Mouse (Mus musculus): ENCODE results near the gene Lhpp. TPM values are rescaled to one million over a fixed set of nuclear protein-coding genes. Genes with fewer than 3 reads are reported as not detected.
"Not testable (repeated sequence)": the region's sequence is repeated elsewhere in the genome, so short reads cannot be mapped to it uniquely, and the experiment has no call there.

Gene Lhpp
- total RNA-seq, 2 experiments from 2014 or later = 12.5 to 13.2 TPM

DNA sequence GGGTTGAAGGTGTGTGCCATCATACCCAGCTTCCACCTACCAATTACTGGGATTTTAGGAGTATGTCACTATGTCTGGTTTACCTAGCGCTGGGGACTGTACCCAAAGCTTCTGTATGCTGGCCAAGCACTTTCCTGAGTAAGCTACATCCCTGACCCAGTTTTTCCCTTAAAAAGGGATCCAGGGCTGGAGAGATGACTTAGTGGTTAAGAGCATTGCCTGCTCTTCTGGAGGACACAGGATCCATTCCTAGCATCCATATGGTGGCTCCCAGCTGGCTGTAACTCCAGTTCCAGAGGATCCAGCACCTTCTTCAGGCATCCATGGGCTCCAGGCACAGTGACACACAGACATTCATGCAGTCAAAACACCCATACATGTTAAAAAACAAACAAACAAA lies 36.1 kb downstream of the Lhpp start:
- DNase-seq = no peak

DNA sequence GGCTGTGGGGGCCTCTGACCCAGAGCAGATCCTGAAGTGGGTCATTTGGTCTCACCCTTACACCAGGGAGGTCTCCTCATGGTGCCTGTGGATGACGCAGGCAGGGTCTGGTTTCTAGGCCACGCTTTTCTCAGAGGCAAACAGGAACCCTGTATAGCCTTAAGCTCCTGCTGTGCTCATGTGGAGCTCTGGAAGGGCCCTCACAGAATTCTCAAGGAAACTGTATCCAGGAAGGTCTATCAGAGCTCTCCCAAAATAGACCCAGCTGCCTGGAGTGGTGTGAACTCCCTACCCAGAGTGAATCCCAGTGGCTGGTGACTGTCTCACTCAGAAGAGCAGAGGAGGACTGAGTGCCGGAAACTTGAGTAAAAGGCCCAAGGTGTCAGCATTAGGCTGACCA lies 44.0 kb downstream of the Lhpp start:
- DNase-seq = peak; percentile 30

DNA sequence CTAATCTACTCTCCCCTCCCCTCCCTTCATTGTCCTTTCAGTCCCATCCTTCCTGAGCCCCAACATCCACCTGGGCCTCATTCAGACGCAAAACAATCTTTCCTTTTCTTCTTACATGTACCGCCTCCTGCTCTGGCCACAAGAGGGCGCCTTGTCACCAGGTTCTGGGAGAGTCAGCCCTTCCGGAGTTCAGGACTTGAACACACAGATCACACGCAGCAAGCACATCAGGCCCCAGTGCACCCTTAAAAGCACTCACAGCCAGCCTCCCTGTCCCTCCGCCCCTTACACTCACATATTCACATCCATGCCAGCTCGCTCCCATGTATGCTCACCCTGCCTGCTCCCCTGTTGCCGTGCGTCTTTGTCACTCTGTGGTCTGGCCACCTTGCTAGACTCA lies 45.6 kb downstream of the Lhpp start:
- DNase-seq = peak; percentile 75

DNA sequence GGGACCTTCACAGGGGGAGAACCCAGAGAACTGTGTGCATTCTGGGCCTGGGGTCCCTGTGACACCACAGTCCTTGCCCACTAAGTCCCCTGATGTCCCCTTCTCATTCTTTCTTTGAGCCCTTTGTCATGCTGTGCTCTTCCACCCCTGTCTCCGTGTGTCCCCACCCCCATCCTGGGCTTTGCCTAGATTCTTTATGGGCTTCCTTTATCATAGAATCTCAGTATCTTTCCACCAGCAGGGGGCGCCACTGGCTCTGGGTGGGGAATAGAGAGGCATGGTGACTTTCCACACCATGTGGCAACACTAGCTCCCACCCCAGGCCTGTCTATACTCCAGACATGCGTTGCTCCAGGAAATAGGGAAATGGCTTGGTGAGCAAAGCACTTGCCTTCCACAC lies 46.1 kb downstream of the Lhpp start:
- DNase-seq = peak; percentile 79

DNA sequence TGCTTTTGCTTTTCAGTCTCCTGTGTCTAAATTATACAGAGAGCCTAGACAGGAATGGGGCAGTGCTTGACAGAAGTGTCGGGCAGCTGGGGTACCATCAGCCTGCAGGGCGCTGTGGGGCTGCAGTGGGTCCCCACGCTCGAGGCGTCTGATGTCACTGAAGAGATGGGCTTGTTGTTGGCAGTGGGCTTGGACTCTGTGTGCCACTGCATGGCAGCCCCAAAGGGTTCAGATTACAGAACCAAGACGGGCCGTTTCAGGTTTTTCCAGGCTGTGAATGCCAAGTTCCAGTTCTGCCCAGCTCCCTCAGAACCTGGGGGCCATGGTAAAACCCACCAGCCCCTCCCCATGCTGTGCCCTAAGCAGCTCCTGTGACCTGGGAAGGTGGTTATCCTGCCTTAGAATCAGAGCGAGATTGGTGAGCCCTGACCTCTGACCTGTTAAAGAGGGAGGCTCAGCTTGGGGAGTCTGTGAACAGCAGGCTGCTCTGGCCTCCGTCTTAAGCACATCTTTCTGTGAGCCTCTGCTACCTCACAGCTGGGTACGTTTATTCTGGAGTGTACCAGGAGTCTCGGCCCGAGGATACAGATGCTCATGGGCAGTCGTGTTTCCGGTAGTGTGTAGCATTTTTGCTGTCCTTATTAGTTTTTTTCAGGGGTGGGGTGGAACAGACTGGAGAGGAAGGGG lies 47.1 kb downstream of the Lhpp start:
- DNase-seq = no peak

DNA sequence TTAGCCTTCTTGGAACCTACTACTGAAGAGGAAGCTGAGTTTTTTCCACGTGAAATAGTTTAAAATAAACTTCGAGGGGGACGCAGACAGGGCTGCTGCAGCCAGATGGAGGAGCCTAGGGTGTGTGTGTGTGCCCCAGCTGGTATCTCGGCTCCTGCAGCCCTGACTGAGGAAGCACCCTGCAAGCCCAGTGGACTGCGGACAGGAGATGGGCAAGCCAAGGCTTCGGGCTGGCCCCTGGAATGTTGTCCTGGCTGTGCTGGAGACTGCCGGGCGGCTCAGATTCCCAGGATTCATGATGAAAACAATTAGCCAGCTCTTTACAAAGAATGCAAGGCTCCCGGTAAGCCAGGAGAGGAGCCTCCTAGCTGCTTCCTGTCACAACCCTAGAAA lies 47.6 kb downstream of the Lhpp start:
- peak; percentile 48 for DNase-seq

DNA sequence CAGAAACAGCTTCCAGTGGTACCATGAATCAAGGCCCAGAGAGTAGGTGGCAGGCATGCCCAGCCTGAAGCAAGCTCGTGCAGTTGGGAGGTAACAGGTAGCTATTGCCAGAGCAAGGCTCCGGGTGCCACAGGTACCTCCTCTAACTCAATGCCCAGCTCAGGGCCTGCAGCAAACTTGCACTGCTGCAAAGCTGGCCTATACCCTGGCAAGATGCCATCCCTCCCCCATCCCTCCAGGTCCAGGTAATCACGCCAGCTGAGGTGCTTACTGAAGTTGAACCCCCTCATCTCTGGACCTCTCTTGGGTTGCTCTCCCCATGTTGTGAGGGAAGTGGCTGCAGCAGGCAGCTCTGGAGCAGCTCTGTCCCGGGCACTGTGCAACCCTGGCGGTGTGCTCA lies 48.2 kb downstream of the Lhpp start:
- DNase-seq = no peak

DNA sequence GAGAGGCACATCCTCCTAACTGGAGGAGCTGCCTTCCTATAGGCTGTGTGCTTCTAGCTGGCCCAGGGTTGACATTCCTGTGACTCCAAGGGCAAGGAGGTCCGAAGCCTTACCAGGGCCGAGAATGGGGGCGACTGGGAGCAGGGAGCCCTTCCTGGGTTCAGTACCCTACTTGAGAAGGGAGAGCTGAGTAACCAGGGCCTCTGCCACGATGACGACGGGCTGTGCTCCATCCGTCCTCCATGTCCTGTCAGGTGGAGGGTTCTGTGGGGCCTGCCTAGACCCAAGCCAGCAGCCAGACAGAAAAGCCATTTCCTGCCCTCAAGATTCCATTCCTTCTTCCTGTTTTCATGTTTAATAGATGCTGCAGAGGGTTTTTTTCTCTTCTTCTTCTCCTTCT lies 49.2 kb downstream of the Lhpp start:
- DNase-seq = no peak

DNA sequence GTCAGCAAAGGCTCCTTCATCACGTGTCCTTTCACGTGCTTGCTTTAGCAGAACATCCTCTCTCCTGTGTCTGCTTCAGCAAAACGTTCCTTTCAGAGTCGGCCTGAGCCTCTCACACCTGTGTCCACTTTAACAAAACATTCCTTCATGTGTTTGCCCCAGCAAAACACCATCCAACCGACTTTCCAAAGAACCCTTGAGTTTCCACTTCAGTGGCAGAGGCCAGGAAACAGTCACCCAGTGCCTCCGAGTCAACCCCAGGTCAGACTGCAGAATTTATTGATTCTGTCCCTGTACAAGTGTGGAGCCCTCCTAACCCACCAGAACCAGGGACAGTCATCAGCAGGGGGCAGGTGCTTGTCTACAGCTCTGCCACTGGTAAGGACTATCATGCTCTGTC lies 52.4 kb downstream of the Lhpp start:
- not testable (repeated sequence) for DNase-seq

DNA sequence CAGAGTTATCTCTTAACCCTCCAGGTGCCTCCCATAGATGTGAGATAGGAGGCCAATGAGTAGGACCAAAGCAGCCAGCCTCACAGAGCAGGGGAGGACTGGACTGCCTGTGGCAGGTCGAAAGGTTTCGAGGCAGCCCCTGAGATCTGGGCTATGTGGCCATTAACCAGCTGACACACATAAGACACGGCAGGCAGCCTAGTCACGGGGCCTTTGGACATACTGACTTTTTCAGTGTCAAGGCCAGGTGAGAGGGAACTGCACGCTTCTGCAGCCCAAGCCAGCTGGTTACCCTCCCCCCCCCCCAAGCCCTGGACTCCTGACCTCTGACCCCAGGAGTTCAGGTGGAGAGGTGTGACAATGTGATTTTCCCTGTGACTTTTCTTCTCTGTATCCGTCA lies 54.4 kb downstream of the Lhpp start:
- DNase-seq = no peak

DNA sequence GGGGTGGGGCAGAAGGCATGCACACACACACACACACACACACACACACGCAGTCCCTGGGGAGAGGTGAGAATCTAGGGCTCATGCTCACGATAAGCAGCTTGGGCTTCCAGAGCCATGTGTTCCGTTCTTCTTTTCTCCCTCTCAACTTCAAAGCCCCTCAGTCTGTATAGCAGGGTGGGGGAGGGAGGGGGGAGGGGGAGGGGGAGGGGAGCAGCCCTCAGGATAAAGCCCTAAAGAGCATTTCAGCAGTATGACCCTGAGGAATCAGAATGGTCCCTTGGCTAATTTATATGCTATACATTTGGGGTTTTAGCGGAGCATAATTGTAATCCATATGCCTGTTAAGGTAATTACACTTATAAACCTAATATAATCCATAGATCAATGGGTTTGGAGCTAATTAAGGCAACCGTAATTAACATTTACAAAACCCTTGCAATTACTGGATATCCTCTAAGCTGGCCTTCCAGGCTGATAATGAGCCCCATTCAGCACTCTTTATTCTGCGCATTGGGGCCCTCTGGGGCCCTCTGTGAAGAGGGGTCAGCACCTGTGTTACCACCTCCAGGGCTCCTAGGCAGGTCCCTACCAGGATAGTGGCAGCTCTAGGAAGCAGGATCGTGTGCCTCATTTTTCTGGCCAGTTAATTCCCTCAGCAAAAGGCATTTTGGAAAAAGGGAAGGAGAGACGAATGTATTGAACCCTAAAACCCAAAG lies 55.4 kb downstream of the Lhpp start:
- DNase-seq = no peak

DNA sequence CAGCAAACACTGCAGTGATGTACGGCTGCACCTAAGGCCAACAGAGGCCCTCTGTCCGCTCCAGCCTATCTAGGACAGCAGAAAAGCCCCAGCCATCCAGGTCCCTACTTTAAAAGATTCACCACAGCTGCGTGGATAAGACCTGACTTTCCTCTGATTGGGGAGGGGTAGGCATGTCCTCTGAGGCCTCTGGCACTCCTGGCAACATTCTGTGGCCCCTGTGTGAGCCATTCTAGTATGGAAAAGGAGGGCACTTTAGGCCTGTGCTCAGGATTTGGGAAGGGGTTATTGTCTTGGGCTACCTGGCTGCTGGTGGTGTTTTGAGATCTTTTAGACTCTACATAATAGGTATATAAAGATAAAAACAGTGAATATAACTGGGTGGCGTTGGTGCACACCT lies 56.1 kb downstream of the Lhpp start:
- no peak for DNase-seq

DNA sequence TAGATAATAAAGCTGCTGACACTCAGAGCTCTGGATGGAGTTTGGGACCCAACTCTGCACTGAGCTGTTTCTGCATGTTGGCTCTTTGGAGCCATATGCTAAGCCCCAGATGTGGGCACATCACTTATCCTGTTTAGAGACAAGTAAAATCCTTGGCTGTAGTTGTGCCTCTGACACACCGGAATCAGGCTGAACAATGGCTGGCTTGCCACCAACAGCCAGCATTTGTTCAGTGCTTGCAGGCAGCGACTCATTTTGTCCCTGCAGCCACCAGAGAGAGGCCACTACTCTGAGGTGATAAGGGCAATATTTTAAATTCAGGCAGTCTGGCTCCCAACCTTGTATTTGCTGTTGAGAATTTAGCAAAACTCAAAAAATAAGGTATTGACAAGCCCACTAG lies 58.2 kb downstream of the Lhpp start:
- no peak for DNase-seq

DNA sequence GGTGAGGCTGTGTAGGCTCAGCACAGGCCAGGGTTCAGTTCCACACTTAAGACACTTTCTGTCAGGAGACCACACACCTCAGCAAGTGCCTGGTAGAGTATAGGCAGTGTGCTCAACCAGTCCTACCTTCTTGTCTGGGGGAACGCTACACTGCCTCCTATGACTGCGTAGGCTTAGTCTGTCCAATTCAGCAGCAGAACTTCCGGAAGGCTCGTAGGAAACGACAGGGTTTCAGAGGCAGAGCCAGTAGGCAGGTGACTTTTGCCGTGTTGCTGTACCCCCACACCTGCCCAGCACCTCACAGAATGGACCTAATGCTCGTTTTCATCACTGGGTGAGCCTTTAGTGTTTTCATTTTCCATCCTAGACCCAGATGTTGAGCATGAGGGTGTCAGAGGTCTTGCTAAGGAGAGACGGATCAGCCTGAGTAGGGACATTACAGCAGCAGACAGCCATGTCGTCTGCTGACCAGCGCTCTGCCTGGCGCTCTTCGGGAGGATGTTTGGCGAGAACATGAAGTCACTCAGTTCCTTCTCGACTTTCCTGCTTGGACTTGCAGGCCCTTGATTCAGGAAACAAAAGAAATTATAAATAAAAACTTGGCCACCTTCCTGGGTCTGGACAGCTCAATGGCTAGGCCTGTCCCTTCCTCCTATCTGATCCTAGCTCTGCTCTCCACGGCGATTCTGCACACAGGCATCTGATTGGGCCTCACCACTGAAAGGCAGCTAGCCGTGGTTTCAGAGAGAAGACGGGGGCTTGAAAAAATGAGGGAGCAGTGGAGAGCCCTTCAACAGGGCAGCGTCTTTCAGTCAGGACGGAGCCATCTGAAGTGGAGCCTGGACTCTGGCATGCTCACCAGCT lies 59.8 kb downstream of the Lhpp start:
- DNase-seq = no peak

DNA sequence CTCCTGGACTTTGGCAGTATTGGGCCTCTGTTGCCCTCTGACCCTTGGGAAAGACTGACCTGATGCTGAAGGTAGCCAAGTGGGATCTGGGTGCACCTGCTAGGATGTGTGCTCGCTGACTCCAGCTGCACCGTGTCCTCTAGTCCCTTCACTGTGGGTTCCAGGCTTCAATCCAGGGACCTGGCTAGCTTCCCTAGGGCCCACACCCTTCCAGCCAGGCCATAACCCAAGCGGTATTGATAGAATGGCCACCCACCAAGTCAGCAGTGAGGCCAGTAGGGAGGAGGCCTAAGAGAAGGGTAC lies 60.4 kb downstream of the Lhpp start:
- peak; percentile 85 for DNase-seq

DNA sequence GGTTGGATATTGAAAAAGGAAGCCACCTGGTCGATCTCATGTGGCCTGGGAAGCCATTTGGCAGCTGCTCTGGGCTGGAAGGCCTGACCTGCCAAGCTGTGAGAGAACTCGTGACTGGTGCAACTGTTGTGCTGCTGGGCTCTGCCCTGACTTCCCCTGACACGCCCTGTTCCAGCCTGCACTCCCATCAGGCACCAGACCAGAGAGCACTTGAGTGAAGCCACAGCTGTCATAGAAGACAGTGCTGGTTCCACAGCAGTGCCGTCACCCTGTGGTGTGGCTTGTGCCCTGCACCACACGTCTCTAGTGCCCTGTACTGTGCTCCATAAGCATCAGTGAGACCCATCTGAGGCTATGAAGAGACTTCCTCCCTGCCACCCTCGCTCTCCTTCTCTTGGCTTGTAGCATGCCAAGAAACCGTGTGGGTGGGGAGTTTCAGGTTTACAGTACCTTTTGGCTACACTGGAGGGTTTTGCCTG lies 62.1 kb downstream of the Lhpp start:
- peak; percentile 87 for DNase-seq

DNA sequence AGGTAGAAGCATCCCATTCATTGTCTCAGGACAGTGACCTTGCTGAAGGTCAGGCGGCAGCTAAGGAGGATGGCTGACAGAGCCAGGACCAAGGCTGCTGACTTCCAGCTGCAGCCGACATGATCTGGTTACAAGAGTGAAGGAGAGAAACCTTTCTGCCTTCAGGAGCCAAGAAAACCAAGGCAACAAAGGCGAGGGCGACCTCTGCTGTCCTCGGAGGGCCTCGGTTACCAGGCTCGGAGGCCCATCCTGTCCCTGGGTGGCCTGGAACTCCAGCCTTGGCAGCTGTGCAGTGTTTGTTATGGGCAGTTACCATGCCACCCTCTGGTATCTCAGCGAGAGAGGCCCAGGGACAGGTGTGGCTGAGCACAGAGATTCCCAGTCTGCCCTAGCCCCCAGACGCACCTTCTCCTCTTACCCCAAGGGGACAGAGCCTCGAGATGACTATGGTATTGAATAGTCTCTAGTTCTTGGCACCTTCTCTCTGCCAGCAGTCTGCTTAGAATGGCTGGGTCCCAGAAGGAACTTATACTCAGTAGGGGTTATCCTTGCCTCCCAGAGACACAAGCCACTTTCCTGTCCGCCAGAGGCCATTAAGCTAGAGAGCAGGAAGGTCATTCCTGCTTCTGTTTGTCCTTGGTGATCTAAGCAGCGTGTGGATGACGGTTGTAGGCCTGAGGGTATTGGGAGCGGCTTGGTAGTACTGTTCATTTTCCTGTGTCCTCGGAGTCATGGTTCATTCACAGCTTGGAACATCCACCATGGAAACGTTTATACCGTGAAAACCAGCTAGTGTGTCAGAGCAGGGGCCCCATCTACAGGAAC lies 63.7 kb downstream of the Lhpp start:
- DNase-seq = peak; percentile 89

DNA sequence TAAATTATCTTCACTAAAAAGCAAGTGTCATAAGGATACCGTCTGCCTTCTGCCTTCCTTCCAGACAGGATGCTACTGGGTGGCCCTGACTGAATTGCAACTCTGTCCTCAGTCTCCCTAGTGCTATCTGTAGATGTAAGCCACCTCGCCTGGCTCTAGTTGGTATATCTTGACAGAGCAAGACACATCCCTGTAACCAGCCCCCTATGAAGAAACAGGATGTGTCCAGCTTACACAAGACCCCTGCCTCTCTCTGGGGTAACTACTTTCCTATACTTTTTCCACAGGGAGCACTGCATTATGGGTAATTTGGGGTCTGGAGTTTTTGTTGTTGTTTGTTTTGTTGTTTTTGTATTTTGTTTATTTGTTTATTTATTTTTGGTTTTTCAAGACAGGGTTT lies 65.5 kb downstream of the Lhpp start:
- no peak for DNase-seq

DNA sequence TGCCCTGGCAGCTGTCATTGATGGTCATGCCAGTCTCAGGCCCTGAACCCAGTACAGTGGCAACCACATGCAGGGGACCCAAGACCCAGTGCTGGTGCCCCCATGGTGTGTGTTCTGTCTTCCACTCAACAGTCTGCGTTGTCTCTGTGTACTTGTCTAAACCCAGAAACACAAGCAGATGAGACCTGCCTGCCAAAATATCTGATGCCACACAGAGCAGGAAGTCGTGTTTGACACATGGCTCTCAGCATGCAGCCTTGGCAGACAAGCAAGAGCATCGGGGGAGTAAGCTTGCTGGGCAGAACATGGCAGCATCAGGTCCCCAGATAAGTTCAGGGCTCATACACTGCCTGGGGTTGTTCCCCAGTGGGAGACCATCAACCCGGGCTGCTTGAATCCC lies 68.7 kb downstream of the Lhpp start:
- DNase-seq = no peak

DNA sequence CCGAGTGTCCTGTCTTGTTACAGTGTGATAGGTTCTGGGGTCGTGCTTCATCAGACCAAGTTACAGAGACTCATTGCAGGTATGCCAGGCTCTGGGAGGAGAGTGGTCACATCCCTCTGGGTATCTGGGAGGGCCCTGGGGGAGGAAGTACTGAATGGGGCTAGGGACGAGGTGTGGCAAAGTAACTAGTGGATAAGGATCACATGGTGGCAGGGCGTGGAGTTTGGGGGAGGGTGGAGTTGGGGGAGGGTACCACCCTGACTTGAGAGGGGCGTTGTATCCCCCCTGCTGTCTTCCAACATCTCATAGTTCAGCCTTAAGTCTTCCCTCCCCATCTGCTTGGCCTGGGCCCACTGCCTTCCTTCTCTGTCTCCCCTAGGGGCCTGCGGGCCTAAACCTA lies 69.1 kb downstream of the Lhpp start:
- no peak for DNase-seq

DNA sequence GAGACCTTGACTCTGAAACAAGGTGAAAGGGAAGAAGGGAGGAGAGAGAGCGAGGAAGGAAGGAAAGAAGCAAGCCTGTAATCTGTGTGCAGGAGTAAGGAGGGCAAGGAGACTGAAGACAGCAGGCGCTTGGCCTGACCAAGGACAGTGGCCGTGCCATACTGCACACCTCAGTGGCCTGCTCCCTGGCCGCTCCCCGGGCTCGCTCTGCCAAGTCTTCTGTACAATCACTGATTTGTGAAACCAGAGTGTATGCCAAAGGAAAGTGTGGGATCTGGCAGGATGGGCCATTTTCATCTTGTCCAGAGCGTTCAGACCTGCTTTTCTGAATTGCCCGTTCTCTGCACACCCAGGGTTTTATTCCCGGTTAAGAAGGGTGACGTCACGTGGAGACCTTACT lies 70.9 kb downstream of the Lhpp start:
- DNase-seq = no peak

DNA sequence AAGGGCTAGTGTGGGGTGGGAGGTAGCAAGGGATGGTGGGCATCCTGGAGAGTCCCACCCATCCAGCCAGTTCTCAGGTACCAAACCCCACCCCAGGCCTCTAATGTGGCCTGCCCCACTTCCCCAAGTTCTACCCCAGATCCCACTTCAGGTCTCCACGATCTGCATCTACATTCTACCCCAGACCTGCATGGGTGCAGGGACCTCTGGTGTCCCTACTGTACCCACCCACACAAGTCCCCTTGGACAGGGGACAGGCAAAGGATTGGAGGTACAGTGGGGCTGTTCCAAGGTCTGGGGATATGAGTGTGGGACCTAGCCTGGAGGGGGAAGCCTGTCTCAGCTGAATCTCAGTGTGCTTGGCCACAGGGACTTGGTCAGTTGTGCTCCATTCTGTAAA lies 71.4 kb downstream of the Lhpp start:
- DNase-seq = no peak

Data from gastrocnemius, postnatal 25 days (tissue).